Mouse (Mus musculus) CH12.LX (cell line): ENCODE data around the gene Erbb4. TPM values are rescaled to one million over a fixed set of nuclear protein-coding genes. Genes with fewer than 3 reads are reported as not detected.

Experiments used
- DNase-seq: peaks from one replicate; pipeline ENCODE4 v3.0.0-alpha.2; 2013; ENCODE audit errors: extremely low read depth
- H3K27ac ChIP-seq: 2 replicates; pipeline ENCODE4 v1.5.1; 2012; ENCODE audit warnings: low read depth, mild to moderate bottlenecking, control low read depth, moderate library complexity; ENCODE audit not compliant: insufficient read depth
- H3K27me3 ChIP-seq: replicated peaks from 2 replicates; pipeline ENCODE3; 2012; ENCODE audit warnings: inconsistent platforms
- H3K36me3 ChIP-seq, 2 experiments: replicated peaks in 1 of 2; 2 replicates each; pipeline versions ENCODE3 to v1.6.1; 2012; ENCODE audit warnings: inconsistent platforms in 1 of 2, low read length in 1 of 2, mild to moderate bottlenecking in 1 of 2, mixed read lengths in 1 of 2, moderate library complexity in 1 of 2; ENCODE audit not compliant: control insufficient read depth in 1 of 2, insufficient read depth in 1 of 2
- H3K4me1 ChIP-seq, 2 experiments: 2 replicates each; pipeline ENCODE4 v1.6.1; 2012; ENCODE audit warnings: inconsistent platforms in 1 of 2, moderate library complexity in 1 of 2; ENCODE audit not compliant: insufficient read depth in 2 of 2, control insufficient read depth in 1 of 2
- H3K4me2 ChIP-seq: 2 replicates; pipeline ENCODE4 v1.6.1; 2012; ENCODE audit warnings: low read depth, mild to moderate bottlenecking, control low read depth; ENCODE audit not compliant: poor library complexity, insufficient read depth, severe bottlenecking
- H3K4me3 ChIP-seq, 3 experiments: fragments of 150-350 bp in 1 of 3; sonication (generic) in 1 of 3; replicated peaks in 1 of 3; 2 replicates each; pipeline versions ENCODE3 to v1.5.1; 2011 to 2012; ENCODE audit warnings: low read depth in 2 of 3, low read length in 2 of 3, mild to moderate bottlenecking in 2 of 3, moderate library complexity in 2 of 3, control low read depth in 1 of 3, improper control_type of control experiment in 1 of 3, inconsistent platforms in 1 of 3, mixed read lengths in 1 of 3; ENCODE audit not compliant: poor library complexity in 1 of 3
- H3K79me2 ChIP-seq: replicated peaks from 2 replicates; pipeline ENCODE4 v1.6.1; 2012; ENCODE audit warnings: mild to moderate bottlenecking, moderate library complexity; ENCODE audit not compliant: control insufficient read depth, poor library complexity, insufficient read depth, severe bottlenecking; ENCODE audit errors: extremely low read depth
- H3K9ac ChIP-seq: 2 replicates; pipeline ENCODE4 v1.6.1; 2012; ENCODE audit warnings: low read depth, mild to moderate bottlenecking, control low read depth, moderate library complexity; ENCODE audit not compliant: insufficient read depth
- H3K9me3 ChIP-seq: replicated peaks from 2 replicates; pipeline ENCODE3; 2012; ENCODE audit warnings: low read length, inconsistent platforms, mixed read lengths
- CHD1 ChIP-seq: IDR thresholded peaks from 2 replicates; pipeline ENCODE4 v1.6.1; 2012; ENCODE audit warnings: low read depth, low read length, improper control_type of control experiment, inconsistent platforms
- CHD2 ChIP-seq: IDR thresholded peaks from 2 replicates; pipeline ENCODE4 v1.6.1; 2011; ENCODE audit warnings: low read length, improper control_type of control experiment
- CTCF ChIP-seq, 2 experiments: IDR thresholded peaks in 1 of 2; conservative IDR thresholded peaks in 1 of 2; 2 replicates each; pipeline ENCODE4 v1.5.1; 2011 to 2012; ENCODE audit warnings: low read depth in 2 of 2, low read length in 2 of 2, improper control_type of control experiment in 1 of 2, inconsistent platforms in 1 of 2, mild to moderate bottlenecking in 1 of 2, moderate library complexity in 1 of 2
- E2F4 ChIP-seq: IDR thresholded peaks from 2 replicates; pipeline ENCODE4 v1.6.1; 2011; ENCODE audit warnings: low read depth, low read length, improper control_type of control experiment; ENCODE audit not compliant: insufficient replicate concordance
- ETS1 ChIP-seq: conservative IDR thresholded peaks from 2 replicates; pipeline ENCODE4 v1.6.1; 2012; ENCODE audit warnings: low read depth, mild to moderate bottlenecking, inconsistent platforms, low read length, improper control_type of control experiment, moderate library complexity
- GABPA ChIP-seq: IDR thresholded peaks from 2 replicates; pipeline ENCODE4 v1.6.1; 2012; ENCODE audit warnings: low read depth, low read length, improper control_type of control experiment, inconsistent platforms; ENCODE audit not compliant: insufficient replicate concordance
- JUND ChIP-seq: conservative IDR thresholded peaks from 2 replicates; pipeline ENCODE4 v1.6.1; 2011; ENCODE audit warnings: low read depth, low read length, improper control_type of control experiment
- MAFK ChIP-seq: IDR thresholded peaks from 2 replicates; pipeline ENCODE4 v1.6.1; 2011; ENCODE audit warnings: low read length, improper control_type of control experiment; ENCODE audit not compliant: insufficient replicate concordance
- MXI1 ChIP-seq: IDR thresholded peaks from 2 replicates; pipeline ENCODE4 v1.6.1; 2011; ENCODE audit warnings: mild to moderate bottlenecking, low read depth, low read length, improper control_type of control experiment
- MYC ChIP-seq: IDR thresholded peaks from 2 replicates; pipeline ENCODE4 v1.6.1; 2011; ENCODE audit warnings: low read depth, mild to moderate bottlenecking, improper control_type of control experiment, low read length
- RAD21 ChIP-seq: IDR thresholded peaks from 2 replicates; pipeline ENCODE4 v1.6.1; 2011; ENCODE audit warnings: low read depth, mild to moderate bottlenecking, low read length, improper control_type of control experiment, moderate library complexity
- SIN3A ChIP-seq: IDR thresholded peaks from 2 replicates; pipeline ENCODE4 v1.6.1; 2012; ENCODE audit warnings: low read length, improper control_type of control experiment, inconsistent platforms
- TBP ChIP-seq: conservative IDR thresholded peaks from 2 replicates; pipeline ENCODE4 v1.6.1; 2011; ENCODE audit warnings: low read depth, low read length, improper control_type of control experiment
- TCF12 ChIP-seq: IDR thresholded peaks from 2 replicates; pipeline ENCODE4 v1.6.1; 2014; ENCODE audit warnings: low read depth, mild to moderate bottlenecking, inconsistent platforms, low read length, improper control_type of control experiment
- ZKSCAN1 ChIP-seq: IDR thresholded peaks from 2 replicates; pipeline ENCODE4 v1.6.1; 2012; ENCODE audit warnings: low read depth, inconsistent platforms, low read length, improper control_type of control experiment, borderline replicate concordance
- ZMIZ1 ChIP-seq: IDR thresholded peaks from 2 replicates; pipeline ENCODE4 v1.6.1; 2012; ENCODE audit warnings: low read depth, mild to moderate bottlenecking, inconsistent platforms, low read length, improper control_type of control experiment
- ZNF384 ChIP-seq: IDR thresholded peaks from 2 replicates; pipeline ENCODE4 v1.6.1; 2012; ENCODE audit warnings: low read depth, low read length, improper control_type of control experiment, inconsistent platforms
- dilution Hi-C: fragments of 300-500 bp; cut with MboI; formaldehyde crosslinking; loops from 2 replicates; pipeline ENCODE4 v1.14.3; 2020; ENCODE audit warnings: low sequenced_read_pairs; ENCODE audit not compliant: extremely low pct_unique_long_range_greater_than_20kb, extremely low pct_ligation_motif_present
- in situ Hi-C: fragments of 300-500 bp; cut with MboI; formaldehyde crosslinking; loops from 3 replicates; pipeline ENCODE4 v1.14.3; 2019; ENCODE audit warnings: low sequenced_read_pairs, low pct_ligation_motif_present, low pct_unique_long_range_greater_than_20kb, mixed read lengths
- polyA plus RNA-seq: library from polyadenylated mRNA; unstranded; fragments of >175 nt; gene quantifications from 2 replicates; pipeline ENCODE4 v1.2.1, GENCODE M21; 2012; ENCODE audit warnings: low read depth; ENCODE audit not compliant: insufficient read length
- total RNA-seq, 2 experiments: library from RNA; depleted of rRNA; stranded (reverse); fragments of 300-350 nt in 1 of 2; fragments of >200 nt in 1 of 2; gene quantifications; 2 replicates each; pipeline ENCODE4 v1.2.3; 2012 to 2014

Gene Erbb4
- total and polyA plus RNA-seq, 3 experiments = not detected

- H3K27ac ChIP-seq = no peak overlapping the region
- H3K4me3 ChIP-seq = no peak overlapping the region
- H3K27me3 ChIP-seq = no peaks in the 10 kb centered on the region
- H3K4me2 ChIP-seq = no peak overlapping the region
- no peaks in the 10 kb centered on the region for H3K4me1 ChIP-seq
- H3K9me3 ChIP-seq = peaks cover 33% of the 10 kb centered on the region
- no peak for TF ChIP-seq TCF12
- TF ChIP-seq SIN3A = no peak
- TF ChIP-seq ZNF384 = no peak
- TF ChIP-seq MYC = no peak
- no peak for TF ChIP-seq JUND
- TF ChIP-seq MAFK = no peak
- TF ChIP-seq ZMIZ1 = no peak
- dilution Hi-C loops (no loop called here), in situ Hi-C loops (no loop called here)
- DNase-seq = no peak
- no peaks in the 10 kb centered on the region for H3K79me2 ChIP-seq
- H3K36me3 ChIP-seq = no peaks in the 10 kb centered on the region
- H3K9ac ChIP-seq = no peak overlapping the region
These were observed 2.8 kb downstream of the Erbb4 start for GRCm38 (mm10) chr1:69105096-69105492.

- H3K4me3 ChIP-seq = no peak overlapping the region
- in situ Hi-C loops (no loop called here), dilution Hi-C loops (no loop called here)
- H3K27me3 ChIP-seq = no peaks in the 10 kb centered on the region
- H3K9me3 ChIP-seq = peaks cover 28% of the 10 kb centered on the region
- DNase-seq = no peak
- H3K36me3 ChIP-seq = no peaks in the 10 kb centered on the region
- H3K27ac ChIP-seq = no peak overlapping the region
- no peak overlapping the region for H3K4me2 ChIP-seq
- TF ChIP-seq RAD21 (no peak), MXI1 (no peak), ETS1 (no peak), SIN3A (no peak), E2F4 (no peak), GABPA (no peak), TBP (no peak), CHD2 (no peak), MYC (no peak)
- H3K79me2 ChIP-seq = no peaks in the 10 kb centered on the region
- no peaks in the 10 kb centered on the region for H3K4me1 ChIP-seq
- H3K9ac ChIP-seq = no peak overlapping the region
These were observed 4.6 kb downstream of the Erbb4 start for GRCm38 (mm10) chr1:69103211-69103706.

- no peak for DNase-seq
- Histone ChIP-seq H3K9me3 (peaks cover 14% of the 10 kb centered on the region), H3K27ac (no peak overlapping the region), H3K4me1 (no peaks in the 10 kb centered on the region), H3K9ac (no peak overlapping the region), H3K79me2 (no peaks in the 10 kb centered on the region), H3K4me2 (no peak overlapping the region), H3K36me3 (no peaks in the 10 kb centered on the region), H3K4me3 (no peak overlapping the region), H3K27me3 (no peaks in the 10 kb centered on the region)
- dilution Hi-C loops = no loop called here
- in situ Hi-C loops = no loop called here
- TF ChIP-seq MYC (no peak), ZKSCAN1 (no peak), CHD1 (no peak), CTCF (conservative IDR thresholded peaks at IDR 0.05 in 1 of 2, IDR thresholded peaks at IDR 0.05 in 1 of 2; ENCODE audit: low read depth in 2 of 2, low read length in 2 of 2) (no peak), TCF12 (no peak), ZMIZ1 (no peak)
These were observed 6.2 kb downstream of the Erbb4 start for GRCm38 (mm10) chr1:69101670-69102069.
